Mouse (Mus musculus) brain, embryonic 14.5 days (tissue): ENCODE data around the gene Fosl2.
A peak's percentile ranks its signal among the peaks of the same experiment; 100 is the strongest.

Experiments
- CTCF ChIP-seq: fragments of 200-500 bp; IDR thresholded peaks from 2 replicates; pipeline ENCODE4 v1.5.1; 2012; ENCODE audit warnings: inconsistent platforms, mild to moderate bottlenecking, moderate library complexity, borderline replicate concordance; ENCODE audit not compliant: insufficient read depth, insufficient read length; ENCODE audit errors: extremely low read depth
- POLR2A ChIP-seq: fragments of 200-500 bp; IDR thresholded peaks from 2 replicates; pipeline ENCODE4 v1.6.1; 2012; ENCODE audit warnings: mild to moderate bottlenecking, inconsistent platforms, borderline replicate concordance; ENCODE audit not compliant: poor library complexity, insufficient read depth, insufficient read length, severe bottlenecking; ENCODE audit errors: extremely low read depth

DNA sequence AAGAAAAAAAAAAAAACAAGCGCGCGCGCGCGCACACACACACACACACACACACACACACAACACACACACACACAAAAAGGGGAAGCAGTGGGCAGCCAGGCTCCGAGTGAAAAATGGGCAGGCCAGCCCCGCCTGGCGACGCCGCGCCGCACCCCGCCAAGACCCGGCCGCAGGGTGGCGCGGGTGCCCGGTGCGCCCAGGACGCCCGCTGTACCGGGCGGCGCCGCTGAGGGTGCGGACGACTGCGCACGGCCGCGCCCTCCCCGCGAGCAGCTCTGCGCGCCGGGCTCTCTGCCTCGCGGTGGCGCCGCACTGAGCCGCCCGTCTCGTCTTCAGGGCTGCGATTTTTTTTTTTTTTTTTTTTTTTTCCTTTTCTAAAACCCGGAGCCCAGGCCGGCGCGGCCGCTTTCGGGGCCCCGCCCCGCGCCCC lies 682 bp upstream of the Fosl2 start:
- TF ChIP-seq CTCF (peak; percentile 6; the same call in 1 of the 2 replicates), POLR2A (no peak)
